Mouse (Mus musculus) CH12.LX (cell line): ENCODE data around the gene BC030867. TPM values are rescaled to one million over a fixed set of nuclear protein-coding genes. Genes with fewer than 3 reads are reported as not detected.

Experiments
- DNase-seq: peaks from one replicate; pipeline ENCODE4 v3.0.0-alpha.2; 2013; ENCODE audit errors: extremely low read depth
- H3K27ac ChIP-seq: 2 replicates; pipeline ENCODE4 v1.5.1; 2012; ENCODE audit warnings: low read depth, mild to moderate bottlenecking, control low read depth, moderate library complexity; ENCODE audit not compliant: insufficient read depth
- H3K27me3 ChIP-seq: replicated peaks from 2 replicates; pipeline ENCODE3; 2012; ENCODE audit warnings: inconsistent platforms
- H3K36me3 ChIP-seq, 2 experiments: replicated peaks in 1 of 2; 2 replicates each; pipeline versions ENCODE3 to v1.6.1; 2012; ENCODE audit warnings: inconsistent platforms in 1 of 2, low read length in 1 of 2, mild to moderate bottlenecking in 1 of 2, mixed read lengths in 1 of 2, moderate library complexity in 1 of 2; ENCODE audit not compliant: control insufficient read depth in 1 of 2, insufficient read depth in 1 of 2
- H3K4me1 ChIP-seq, 2 experiments: 2 replicates each; pipeline ENCODE4 v1.6.1; 2012; ENCODE audit warnings: inconsistent platforms in 1 of 2, moderate library complexity in 1 of 2; ENCODE audit not compliant: insufficient read depth in 2 of 2, control insufficient read depth in 1 of 2
- H3K4me2 ChIP-seq: 2 replicates; pipeline ENCODE4 v1.6.1; 2012; ENCODE audit warnings: low read depth, mild to moderate bottlenecking, control low read depth; ENCODE audit not compliant: poor library complexity, insufficient read depth, severe bottlenecking
- H3K4me3 ChIP-seq, 3 experiments: fragments of 150-350 bp in 1 of 3; sonication (generic) in 1 of 3; replicated peaks in 1 of 3; 2 replicates each; pipeline versions ENCODE3 to v1.5.1; 2011 to 2012; ENCODE audit warnings: low read depth in 2 of 3, low read length in 2 of 3, mild to moderate bottlenecking in 2 of 3, moderate library complexity in 2 of 3, control low read depth in 1 of 3, improper control_type of control experiment in 1 of 3, inconsistent platforms in 1 of 3, mixed read lengths in 1 of 3; ENCODE audit not compliant: poor library complexity in 1 of 3
- H3K79me2 ChIP-seq: replicated peaks from 2 replicates; pipeline ENCODE4 v1.6.1; 2012; ENCODE audit warnings: mild to moderate bottlenecking, moderate library complexity; ENCODE audit not compliant: control insufficient read depth, poor library complexity, insufficient read depth, severe bottlenecking; ENCODE audit errors: extremely low read depth
- H3K9ac ChIP-seq: 2 replicates; pipeline ENCODE4 v1.6.1; 2012; ENCODE audit warnings: low read depth, mild to moderate bottlenecking, control low read depth, moderate library complexity; ENCODE audit not compliant: insufficient read depth
- H3K9me3 ChIP-seq: replicated peaks from 2 replicates; pipeline ENCODE3; 2012; ENCODE audit warnings: low read length, inconsistent platforms, mixed read lengths
- BHLHE40 ChIP-seq: IDR thresholded peaks from 2 replicates; pipeline ENCODE4 v1.6.1; 2011; ENCODE audit warnings: mild to moderate bottlenecking, low read depth, low read length, improper control_type of control experiment
- CHD1 ChIP-seq: IDR thresholded peaks from 2 replicates; pipeline ENCODE4 v1.6.1; 2012; ENCODE audit warnings: low read depth, low read length, improper control_type of control experiment, inconsistent platforms
- CHD2 ChIP-seq: IDR thresholded peaks from 2 replicates; pipeline ENCODE4 v1.6.1; 2011; ENCODE audit warnings: low read length, improper control_type of control experiment
- E2F4 ChIP-seq: IDR thresholded peaks from 2 replicates; pipeline ENCODE4 v1.6.1; 2011; ENCODE audit warnings: low read depth, low read length, improper control_type of control experiment; ENCODE audit not compliant: insufficient replicate concordance
- ELF1 ChIP-seq: IDR thresholded peaks from 2 replicates; pipeline ENCODE4 v1.6.1; 2014; ENCODE audit warnings: low read depth, mild to moderate bottlenecking, inconsistent platforms, low read length, improper control_type of control experiment
- EP300 ChIP-seq: IDR thresholded peaks from 2 replicates; pipeline ENCODE4 v1.6.1; 2011; ENCODE audit warnings: low read length, improper control_type of control experiment
- ETS1 ChIP-seq: conservative IDR thresholded peaks from 2 replicates; pipeline ENCODE4 v1.6.1; 2012; ENCODE audit warnings: low read depth, mild to moderate bottlenecking, inconsistent platforms, low read length, improper control_type of control experiment, moderate library complexity
- HCFC1 ChIP-seq: IDR thresholded peaks from 2 replicates; pipeline ENCODE4 v1.6.1; 2012; ENCODE audit warnings: low read depth, mild to moderate bottlenecking, inconsistent platforms, low read length, improper control_type of control experiment
- IRF4 ChIP-seq: IDR thresholded peaks from 2 replicates; pipeline ENCODE4 v1.6.1; 2014; ENCODE audit warnings: low read depth, mild to moderate bottlenecking, inconsistent platforms, low read length, improper control_type of control experiment
- JUN ChIP-seq: IDR thresholded peaks from 2 replicates; pipeline ENCODE4 v1.6.1; 2011; ENCODE audit warnings: low read depth, mild to moderate bottlenecking, low read length, improper control_type of control experiment, moderate library complexity; ENCODE audit not compliant: insufficient read depth
- JUND ChIP-seq: conservative IDR thresholded peaks from 2 replicates; pipeline ENCODE4 v1.6.1; 2011; ENCODE audit warnings: low read depth, low read length, improper control_type of control experiment
- KAT2A ChIP-seq: IDR thresholded peaks from 2 replicates; pipeline ENCODE4 v1.6.1; 2012; ENCODE audit warnings: low read length, improper control_type of control experiment, inconsistent platforms; ENCODE audit not compliant: insufficient replicate concordance
- MAFK ChIP-seq: IDR thresholded peaks from 2 replicates; pipeline ENCODE4 v1.6.1; 2011; ENCODE audit warnings: low read length, improper control_type of control experiment; ENCODE audit not compliant: insufficient replicate concordance
- MAX ChIP-seq: IDR thresholded peaks from 2 replicates; pipeline ENCODE4 v1.6.1; 2011; ENCODE audit warnings: low read length, improper control_type of control experiment
- MAZ ChIP-seq: IDR thresholded peaks from 2 replicates; pipeline ENCODE4 v1.6.1; 2012; ENCODE audit warnings: low read depth, mild to moderate bottlenecking, inconsistent platforms, low read length, improper control_type of control experiment, moderate library complexity
- MEF2A ChIP-seq: IDR thresholded peaks from 2 replicates; pipeline ENCODE4 v1.6.1; 2014; ENCODE audit warnings: low read depth, mild to moderate bottlenecking, inconsistent platforms, low read length, improper control_type of control experiment, borderline replicate concordance
- MXI1 ChIP-seq: IDR thresholded peaks from 2 replicates; pipeline ENCODE4 v1.6.1; 2011; ENCODE audit warnings: mild to moderate bottlenecking, low read depth, low read length, improper control_type of control experiment
- MYC ChIP-seq: IDR thresholded peaks from 2 replicates; pipeline ENCODE4 v1.6.1; 2011; ENCODE audit warnings: low read depth, mild to moderate bottlenecking, improper control_type of control experiment, low read length
- NELFE ChIP-seq: IDR thresholded peaks from 2 replicates; pipeline ENCODE4 v1.6.1; 2011; ENCODE audit warnings: low read depth, low read length, improper control_type of control experiment
- NRF1 ChIP-seq: IDR thresholded peaks from 2 replicates; pipeline ENCODE4 v1.6.1; 2014; ENCODE audit warnings: low read depth, mild to moderate bottlenecking, inconsistent platforms, low read length, improper control_type of control experiment, moderate library complexity
- PAX5 ChIP-seq: IDR thresholded peaks from 2 replicates; pipeline ENCODE4 v1.6.1; 2012; ENCODE audit warnings: low read length, inconsistent platforms, mixed read lengths
- POLR2A ChIP-seq: IDR thresholded peaks from 2 replicates; pipeline ENCODE4 v1.6.1; 2011; ENCODE audit warnings: low read depth, mild to moderate bottlenecking, improper control_type of control experiment, low read length
- POLR2AphosphoS2 ChIP-seq: IDR thresholded peaks from 2 replicates; pipeline ENCODE4 v1.6.1; 2011; ENCODE audit warnings: low read depth, low read length, improper control_type of control experiment
- RCOR1 ChIP-seq: conservative IDR thresholded peaks from 2 replicates; pipeline ENCODE4 v1.6.1; 2012; ENCODE audit warnings: low read depth, mild to moderate bottlenecking, inconsistent platforms, low read length, improper control_type of control experiment
- SIN3A ChIP-seq: IDR thresholded peaks from 2 replicates; pipeline ENCODE4 v1.6.1; 2012; ENCODE audit warnings: low read length, improper control_type of control experiment, inconsistent platforms
- SMC3 ChIP-seq: IDR thresholded peaks from 2 replicates; pipeline ENCODE4 v1.6.1; 2011; ENCODE audit warnings: low read depth, low read length, improper control_type of control experiment
- TCF12 ChIP-seq: IDR thresholded peaks from 2 replicates; pipeline ENCODE4 v1.6.1; 2014; ENCODE audit warnings: low read depth, mild to moderate bottlenecking, inconsistent platforms, low read length, improper control_type of control experiment
- UBTF ChIP-seq: IDR thresholded peaks from 2 replicates; pipeline ENCODE4 v1.6.1; 2012; ENCODE audit warnings: low read depth, mild to moderate bottlenecking, inconsistent platforms, low read length, improper control_type of control experiment, moderate library complexity
- USF1 ChIP-seq: IDR thresholded peaks from 2 replicates; pipeline ENCODE4 v1.6.1; 2014; ENCODE audit warnings: low read depth, mild to moderate bottlenecking, inconsistent platforms, low read length, improper control_type of control experiment
- USF2 ChIP-seq: conservative IDR thresholded peaks from 2 replicates; pipeline ENCODE4 v1.6.1; 2011; ENCODE audit warnings: low read depth, low read length, improper control_type of control experiment
- ZC3H11A ChIP-seq: IDR thresholded peaks from 2 replicates; pipeline ENCODE4 v1.6.1; 2012; ENCODE audit warnings: low read depth, mild to moderate bottlenecking, inconsistent platforms, low read length, improper control_type of control experiment
- ZMIZ1 ChIP-seq: IDR thresholded peaks from 2 replicates; pipeline ENCODE4 v1.6.1; 2012; ENCODE audit warnings: low read depth, mild to moderate bottlenecking, inconsistent platforms, low read length, improper control_type of control experiment
- dilution Hi-C: fragments of 300-500 bp; cut with MboI; formaldehyde crosslinking; loops from 2 replicates; pipeline ENCODE4 v1.14.3; 2020; ENCODE audit warnings: low sequenced_read_pairs; ENCODE audit not compliant: extremely low pct_unique_long_range_greater_than_20kb, extremely low pct_ligation_motif_present
- in situ Hi-C: fragments of 300-500 bp; cut with MboI; formaldehyde crosslinking; loops from 3 replicates; pipeline ENCODE4 v1.14.3; 2019; ENCODE audit warnings: low sequenced_read_pairs, low pct_ligation_motif_present, low pct_unique_long_range_greater_than_20kb, mixed read lengths
- polyA plus RNA-seq: library from polyadenylated mRNA; unstranded; fragments of >175 nt; gene quantifications from 2 replicates; pipeline ENCODE4 v1.2.1, GENCODE M21; 2012; ENCODE audit warnings: low read depth; ENCODE audit not compliant: insufficient read length
- total RNA-seq, 2 experiments: library from RNA; depleted of rRNA; stranded (reverse); fragments of 300-350 nt in 1 of 2; fragments of >200 nt in 1 of 2; gene quantifications; 2 replicates each; pipeline ENCODE4 v1.2.3; 2012 to 2014

BC030867 gene
- total and polyA plus RNA-seq, 3 experiments, result 11.4 to 34.0 (median 26.2) TPM

GRCm38 (mm10) chr11:102294887-102295597 lies 46.4 kb downstream of the BC030867 start (continued):
- TF ChIP-seq E2F4 (no peak), IRF4 (peak; percentile 6; the same call in 1 of the 2 replicates), PAX5 (no peak), KAT2A (0 out of 2 replicates have a peak, but pooled peaks have one; percentile 16), MAZ (peak; percentile 68), NELFE (0 out of 2 replicates have a peak, but pooled peaks have one; percentile 51), CHD2 (no peak)

GRCm38 (mm10) chr11:102295598-102296471 lies 47.2 kb downstream of the BC030867 start:
- H3K4me3 ChIP-seq, result peak overlapping the region; percentile 82 to 93 (median 88)
- in situ Hi-C loops, result no loop called here
- dilution Hi-C loops, result no loop called here
- H3K4me1 ChIP-seq, result peaks cover 12 to 47% of the 10 kb centered on the region in 2 experiments
- no peaks in the 10 kb centered on the region for H3K27me3 ChIP-seq
- peaks cover 2% of the 10 kb centered on the region for H3K9me3 ChIP-seq
- TF ChIP-seq NRF1 (no peak), POLR2A (peak; percentile 6; the same call in 1 of the 2 replicates), ETS1 (no peak), PAX5 (no peak), SIN3A (peak; percentile 30; the same call in 1 of the 2 replicates), NELFE (peak; percentile 8), ELF1 (peak; percentile 71), SMC3 (no peak), USF2 (no peak), MEF2A (0 out of 2 replicates have a peak, but pooled peaks have one; percentile 32), TCF12 (no peak), HCFC1 (peak; percentile 25; the same call in 1 of the 2 replicates), EP300 (no peak), E2F4 (no peak), CHD2 (peak; percentile 89), BHLHE40 (peak; percentile 91), MAFK (no peak), USF1 (no peak), IRF4 (peak; percentile 3; the same call in 1 of the 2 replicates), MAX (no peak), JUN (no peak), ZMIZ1 (peak; percentile 20; the same call in 1 of the 2 replicates), MYC (no peak), RCOR1 (no peak), JUND (no peak), UBTF (no peak; the same call in none of the 2 replicates), MXI1 (peak; percentile 60; the same call in 1 of the 2 replicates), POLR2AphosphoS2 (no peak), CHD1 (no peak), MAZ (peak; percentile 26), ZC3H11A (no peak)
- TF ChIP-seq, all 38 proteins: peak for 12
- H3K79me2 ChIP-seq, result peaks cover 13% of the 10 kb centered on the region
- peak overlapping the region; percentile 95 for H3K9ac ChIP-seq
- peak overlapping the region; percentile 86 for H3K27ac ChIP-seq
- peak overlapping the region; percentile 80 for H3K4me2 ChIP-seq
- DNase-seq, result peak; percentile 58
- peaks cover 30 to 42% of the 10 kb centered on the region in 2 experiments for H3K36me3 ChIP-seq
